ENCODE assay signal across 13 mouse cellular contexts in the genomic region with DNA sequence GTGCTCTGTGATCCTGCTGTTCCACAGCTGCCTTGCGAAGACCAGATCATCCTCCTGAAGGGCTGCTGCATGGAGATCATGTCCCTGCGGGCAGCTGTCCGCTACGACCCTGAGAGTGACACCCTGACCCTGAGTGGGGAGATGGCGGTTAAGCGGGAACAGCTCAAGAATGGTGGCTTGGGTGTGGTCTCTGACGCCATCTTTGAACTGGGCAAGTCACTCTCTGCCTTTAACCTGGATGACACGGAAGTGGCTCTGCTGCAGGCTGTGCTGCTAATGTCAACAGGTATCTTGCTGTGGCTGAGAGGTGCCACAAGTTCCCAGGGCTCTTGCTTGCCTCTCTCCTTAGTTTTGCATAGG. TPM values are rescaled to one million over a fixed set of nuclear protein-coding genes. Genes with fewer than 3 reads are reported as not detected.
DNase-seq lines count a peak whose midpoint lies in the region; ATAC-seq and TF ChIP-seq lines count a peak whose summit lies in the region.
"Had no signal": no experiment of that assay in that cellular context is flagged by ENCODE, and none has a peak within 500 bp of the region (broad histone marks: within the 10 kb centered on the region; RNA-seq: fewer than 3 reads in every experiment).

No protein-coding gene starts in this region.

- H3K4me3 ChIP-seq in heart, embryonic 14.5 days (ENCODE audit: control insufficient read depth in 1 of 2, insufficient read depth in 1 of 2, low read depth in 1 of 2, low read length in 2 of 2), result no peak overlapping the region
- no peak overlapping the region for H3K4me3 ChIP-seq in lung, embryonic 14.5 days (ENCODE audit: low read depth, low read length)
- peak overlapping the region; percentile 50 to 54 for H3K4me3 ChIP-seq in ES-E14 (ENCODE audit: insufficient read depth in 1 of 2, low read depth in 1 of 2, low read length in 2 of 2, poor library complexity in 1 of 2, severe bottlenecking in 1 of 2)
- no peak overlapping the region for H3K4me3 ChIP-seq in intestine, postnatal 0 days (ENCODE audit: low read depth, low read length)
- H3K4me3 ChIP-seq: kidney, embryonic 15.5 days; limb, embryonic 12.5 days had no signal

- no peak for DNase-seq in heart, adult 9 months (ENCODE audit: low spot score in 2 of 2)
- no peak for DNase-seq in lung, embryonic 14.5 days
- no peak for DNase-seq in lung, adult 18-20 months
- no peak for DNase-seq in ES-E14 (ENCODE audit: low read depth, low spot score)
- DNase-seq in kidney, adult 18-20 months, result no peak
- DNase-seq: right cerebral cortex, postnatal 4 days had no signal

- in situ Hi-C loops in ES-E14 (cut with MboI; ENCODE audit: low sequenced_read_pairs in 2 of 2, unreplicated experiment in 2 of 2), result no loop called here

- no peak overlapping the region; a peak in 1 of 4 replicates for H3K27ac ChIP-seq in heart, embryonic 14.5 days (replicated peaks in 1 of 2; ENCODE audit: control insufficient read depth in 1 of 2, insufficient read depth in 1 of 2, low read depth in 2 of 2, low read length in 2 of 2)
- H3K27ac ChIP-seq in lung, embryonic 14.5 days (ENCODE audit: low read depth), result peak overlapping the region; percentile 20; the same call in 1 of the 2 replicates
- H3K27ac ChIP-seq in ES-E14 (ENCODE audit: insufficient read depth, low read depth, low read length, poor library complexity, severe bottlenecking), result no peak overlapping the region
- H3K27ac ChIP-seq in intestine, postnatal 0 days (ENCODE audit: low read depth, low read length), result no peak overlapping the region
- H3K27ac ChIP-seq: limb, embryonic 12.5 days had no signal

- no peaks in the 10 kb centered on the region for H3K9me3 ChIP-seq in heart, embryonic 14.5 days (ENCODE audit: control insufficient read depth, low read length)
- H3K9me3 ChIP-seq in lung, embryonic 14.5 days (ENCODE audit: low read depth, low read length), result no peaks in the 10 kb centered on the region
- H3K9me3 ChIP-seq in ES-E14 (ENCODE audit: control insufficient read depth, insufficient read depth, low read depth, low read length), result no peaks in the 10 kb centered on the region
- no peaks in the 10 kb centered on the region for H3K9me3 ChIP-seq in intestine, postnatal 0 days (ENCODE audit: control insufficient read depth)
- H3K9me3 ChIP-seq: kidney, embryonic 15.5 days; limb, embryonic 12.5 days had no signal

- 0 out of 2 replicates have a peak, but pooled peaks have one; percentile 15 for ATAC-seq in heart, embryonic 14.5 days (ENCODE audit: insufficient number of reproducible peaks, insufficient read depth, low FRiP score, low read depth)
- ATAC-seq in lung, embryonic 14.5 days (ENCODE audit: insufficient read depth), result no peak
- ATAC-seq in intestine, postnatal 0 days, result 0 out of 2 replicates have a peak, but pooled peaks have one; percentile 5
- ATAC-seq in CD4-positive, CD25-positive, alpha-beta regulatory T cell, adult 4 months, result no peak
- ATAC-seq: hindbrain, embryonic 16.5 days had no signal

- no peak overlapping the region for H3K4me2 ChIP-seq in heart, embryonic 14.5 days (ENCODE audit: low read length)
- no peak overlapping the region for H3K4me2 ChIP-seq in lung, embryonic 14.5 days
- no peak overlapping the region for H3K4me2 ChIP-seq in intestine, postnatal 0 days (replicated peaks; ENCODE audit: low read depth)
- H3K4me2 ChIP-seq: kidney, embryonic 15.5 days; limb, embryonic 12.5 days; midbrain, embryonic 11.5 days had no signal

- H3K4me1 ChIP-seq in heart, embryonic 14.5 days (ENCODE audit: control insufficient read depth in 2 of 2, insufficient read depth in 2 of 2, low read length in 2 of 2), result peaks cover 26 to 38% of the 10 kb centered on the region in 2 experiments
- peaks cover 31% of the 10 kb centered on the region for H3K4me1 ChIP-seq in lung, embryonic 14.5 days (ENCODE audit: insufficient read depth)
- peaks cover 11 to 31% of the 10 kb centered on the region in 2 experiments for H3K4me1 ChIP-seq in ES-E14 (ENCODE audit: control insufficient read depth in 2 of 2, insufficient read depth in 2 of 2, low read length in 2 of 2, poor library complexity in 1 of 2)
- H3K4me1 ChIP-seq in intestine, postnatal 0 days (replicated peaks; ENCODE audit: control insufficient read depth, insufficient read depth, low read length), result 0 out of 2 replicates have a peak, but pooled peaks cover 4% of the 10 kb centered on the region

- TF ChIP-seq CTCF in lung, embryonic 14.5 days (IDR thresholded peaks at IDR 0.05; ENCODE audit: low read depth), result no peak
- TF ChIP-seq CTCF in intestine, postnatal 0 days (IDR thresholded peaks at IDR 0.05; ENCODE audit: low read depth), result no peak

- H3K36me3 ChIP-seq in heart, embryonic 14.5 days (ENCODE audit: control insufficient read depth, insufficient read depth, low read length), result peaks cover 69% of the 10 kb centered on the region
- peaks cover 60% of the 10 kb centered on the region for H3K36me3 ChIP-seq in lung, embryonic 14.5 days (ENCODE audit: insufficient read depth)
- peaks cover 2% of the 10 kb centered on the region; the same call in 1 of the 2 replicates for H3K36me3 ChIP-seq in ES-E14 (ENCODE audit: control insufficient read depth, insufficient read depth, low read length, poor library complexity, severe bottlenecking)
- H3K36me3 ChIP-seq in intestine, postnatal 0 days (ENCODE audit: control insufficient read depth, insufficient read depth), result peaks cover 62% of the 10 kb centered on the region

- WGBS in heart, embryonic 14.5 days, result 86% methylated on average over 8 of the region's 8 CpGs
- 82% methylated on average over 8 of the region's 8 CpGs for WGBS in lung, embryonic 14.5 days
- 83% methylated on average over 8 of the region's 8 CpGs for WGBS in intestine, postnatal 0 days

- no peak overlapping the region for H3K9ac ChIP-seq in heart, embryonic 14.5 days (ENCODE audit: low read length)
- no peak overlapping the region for H3K9ac ChIP-seq in lung, embryonic 14.5 days
- peak overlapping the region; percentile 53; the same call in 1 of the 2 replicates for H3K9ac ChIP-seq in ES-E14 (ENCODE audit: insufficient read depth, low read depth, low read length, poor library complexity, severe bottlenecking)
- H3K9ac ChIP-seq in intestine, postnatal 0 days (ENCODE audit: low read depth, low read length), result no peak overlapping the region
- H3K9ac ChIP-seq: kidney, embryonic 15.5 days; limb, embryonic 12.5 days had no signal

- no peaks in the 10 kb centered on the region for H3K27me3 ChIP-seq in heart, embryonic 14.5 days (ENCODE audit: control insufficient read depth, insufficient read depth, low read length)
- no peaks in the 10 kb centered on the region for H3K27me3 ChIP-seq in lung, embryonic 14.5 days (ENCODE audit: insufficient read depth, low read length)
- no peaks in the 10 kb centered on the region for H3K27me3 ChIP-seq in intestine, postnatal 0 days (replicated peaks; ENCODE audit: control insufficient read depth, insufficient read depth, low read length)
- H3K27me3 ChIP-seq: kidney, embryonic 15.5 days; limb, embryonic 12.5 days had no signal

TF ChIP-seq in ES-E14, 5 proteins besides CTCF, POLR2A, EP300 and RAD21:
- TF ChIP-seq HCFC1 (IDR thresholded peaks at IDR 0.05; ENCODE audit: borderline replicate concordance, insufficient read depth, low read length) (peak; percentile 52; the same call in 1 of the 2 replicates), CHD2 (IDR thresholded peaks at IDR 0.05; ENCODE audit: low read depth, low read length) (no peak), MAFK (IDR thresholded peaks at IDR 0.05; ENCODE audit: insufficient read depth, low read depth, low read length) (no peak), ZNF384 (IDR thresholded peaks at IDR 0.05; ENCODE audit: low read depth, low read length) (no peak), ZC3H11A (IDR thresholded peaks at IDR 0.05; ENCODE audit: borderline replicate concordance, low read depth, low read length) (no peak)
TF ChIP-seq in ES-E14: peak in this region for 1.

RNA-seq across cellular contexts. Expression of a gene that starts 11.7 kb away (rescaled TPM):
- polyA plus RNA-seq in heart, embryonic 14.5 days (2014; fragmentation: Nextera tagmentation; extraction: Ambion mirVana), result 6.0 and 6.4 TPM in 2 replicates
- polyA plus RNA-seq in lung, embryonic 14.5 days (2014; fragmentation: Nextera tagmentation; extraction: Ambion mirVana), result 1.4 and 1.7 TPM in 2 replicates
- total RNA-seq in ES-E14 (2012; rRNA removed), result 2.9 and 3.3 TPM in 2 replicates
- 4.1 and 5.1 TPM in 2 replicates for polyA plus RNA-seq in intestine, postnatal 0 days (2015; fragmentation: Nextera tagmentation; extraction: Ambion mirVana)
- polyA plus RNA-seq in CD4-positive, CD25-positive, alpha-beta regulatory T cell, adult 4 months (2017; shearing (Covaris generic)), result 10 to 100 TPM in 1 of 2 experiments, 1 to 10 TPM in 1; 4.9 to 12.3 TPM

RNA-seq across cellular contexts. Expression of a gene that starts 23.0 kb away (rescaled TPM):
- polyA plus RNA-seq in heart, embryonic 14.5 days (2014; fragmentation: Nextera tagmentation; extraction: Ambion mirVana), result 45.3 and 55.6 TPM in 2 replicates
- polyA plus RNA-seq in lung, embryonic 14.5 days (2014; fragmentation: Nextera tagmentation; extraction: Ambion mirVana), result 46.8 and 47.1 TPM in 2 replicates
- total RNA-seq in ES-E14 (2012; rRNA removed), result 7.7 and 9.0 TPM in 2 replicates
- 32.4 and 39.1 TPM in 2 replicates for polyA plus RNA-seq in intestine, postnatal 0 days (2015; fragmentation: Nextera tagmentation; extraction: Ambion mirVana)
- polyA plus RNA-seq in CD4-positive, CD25-positive, alpha-beta regulatory T cell, adult 4 months (2017; shearing (Covaris generic)), result 1 to 10 TPM; 4.8 to 5.7 TPM

RNA-seq across cellular contexts. Expression of a gene that starts 31.8 kb away (rescaled TPM):
- polyA plus RNA-seq in heart, embryonic 14.5 days (2014; fragmentation: Nextera tagmentation; extraction: Ambion mirVana), result 13.3 and 15.3 TPM in 2 replicates
- polyA plus RNA-seq in lung, embryonic 14.5 days (2014; fragmentation: Nextera tagmentation; extraction: Ambion mirVana), result 16.2 and 16.3 TPM in 2 replicates
- 18.3 and 27.1 TPM in 2 replicates for total RNA-seq in ES-E14 (2012; rRNA removed)
- polyA plus RNA-seq in intestine, postnatal 0 days (2015; fragmentation: Nextera tagmentation; extraction: Ambion mirVana), result 12.6 and 15.1 TPM in 2 replicates
- polyA plus RNA-seq in CD4-positive, CD25-positive, alpha-beta regulatory T cell, adult 4 months (2017; shearing (Covaris generic)), result 10 to 100 TPM; 22.3 to 24.8 TPM

RNA-seq across cellular contexts. Expression of a gene that starts 34.2 kb away (rescaled TPM):
- polyA plus RNA-seq in heart, embryonic 14.5 days (2014; fragmentation: Nextera tagmentation; extraction: Ambion mirVana), result 28.5 and 31.0 TPM in 2 replicates
- 53.0 and 53.5 TPM in 2 replicates for polyA plus RNA-seq in lung, embryonic 14.5 days (2014; fragmentation: Nextera tagmentation; extraction: Ambion mirVana)
- 53.5 and 75.7 TPM in 2 replicates for total RNA-seq in ES-E14 (2012; rRNA removed)
- 14.7 and 18.5 TPM in 2 replicates for polyA plus RNA-seq in intestine, postnatal 0 days (2015; fragmentation: Nextera tagmentation; extraction: Ambion mirVana)
- polyA plus RNA-seq in CD4-positive, CD25-positive, alpha-beta regulatory T cell, adult 4 months (2017; shearing (Covaris generic)), result 10 to 100 TPM; 27.0 to 37.5 TPM

RNA-seq across cellular contexts. Expression of a gene that starts 41.2 kb away (rescaled TPM):
- 22.6 and 22.9 TPM in 2 replicates for polyA plus RNA-seq in heart, embryonic 14.5 days (2014; fragmentation: Nextera tagmentation; extraction: Ambion mirVana)
- polyA plus RNA-seq in lung, embryonic 14.5 days (2014; fragmentation: Nextera tagmentation; extraction: Ambion mirVana), result 41.0 and 42.8 TPM in 2 replicates
- 11.7 and 14.6 TPM in 2 replicates for total RNA-seq in ES-E14 (2012; rRNA removed)
- 10.8 and 12.4 TPM in 2 replicates for polyA plus RNA-seq in intestine, postnatal 0 days (2015; fragmentation: Nextera tagmentation; extraction: Ambion mirVana)
- 10 to 100 TPM; 13.6 to 14.5 TPM for polyA plus RNA-seq in CD4-positive, CD25-positive, alpha-beta regulatory T cell, adult 4 months (2017; shearing (Covaris generic))

Comparison
In these comparisons a context has a peak if more than half of its experiments do, and no peak if none do; other contexts are left out.
1. ATAC-seq: peak in heart, embryonic 14.5 days (single experiment) and intestine, postnatal 0 days (single experiment); none in lung, embryonic 14.5 days (single experiment) and CD4-positive, CD25-positive, alpha-beta regulatory T cell, adult 4 months (single experiment).
2. H3K4me3 ChIP-seq: peak in ES-E14 (2 of 2); none in heart, embryonic 14.5 days (0 of 2), lung, embryonic 14.5 days (single experiment) and intestine, postnatal 0 days (single experiment).